Mouse (Mus musculus) CD4-positive, CD25-positive, alpha-beta regulatory T cell, adult 4 months (primary cell): ENCODE data around the gene 0610040J01Rik. TPM values are rescaled to one million over a fixed set of nuclear protein-coding genes. Genes with fewer than 3 reads are reported as not detected.

Experiments used
- polyA plus RNA-seq, 2 experiments: library from polyadenylated mRNA; unstranded; fragments of 100-300 nt; shearing (Covaris generic); gene quantifications; one replicate each; pipeline ENCODE4 v1.2.1; 2017

0610040J01Rik gene
- polyA plus RNA-seq, 2 experiments from 2014 or later = not detected

Other genes with a start within 250 kb of the 0610040J01Rik start
- gene Nwd2, start 163.3 kb upstream of the 0610040J01Rik start, polyA plus RNA-seq = under 1 TPM in 1 of 2 experiments, not detected in 1; 0.05 TPM
- gene Rell1, start 156.5 kb downstream of the 0610040J01Rik start, polyA plus RNA-seq = 1 to 10 TPM; 4.4 to 6.0 TPM